Mouse (Mus musculus) forebrain, embryonic 16.5 days (tissue): ENCODE measurements around the gene Pik3cg. TPM values are rescaled to one million over a fixed set of nuclear protein-coding genes. Genes with fewer than 3 reads are reported as not detected.

Experiments
- polyA plus RNA-seq: library from polyadenylated mRNA; unstranded; fragments of >200 nt; fragmentation: Nextera tagmentation; extraction: Ambion mirVana; gene quantifications from 2 replicates; pipeline ENCODE4 v1.2.1, GENCODE M21; 2015

Gene Pik3cg
- polyA plus RNA-seq, 1 experiment from 2014 or later: 0.76 TPM

Other genes with a start within 250 kb of the Pik3cg start
- 140 and 150 TPM in 2 replicates for gene Prkar2b, start 147.4 kb downstream of the Pik3cg start, polyA plus RNA-seq
- gene Ccdc71l, start 170.0 kb upstream of the Pik3cg start, polyA plus RNA-seq: 4.6 and 4.9 TPM in 2 replicates